Mouse (Mus musculus) lung, adult 2 months (tissue): ENCODE data around the gene Arid5b.

ENCODE experiments used
- CTCF ChIP-seq: fragments of 200-500 bp; IDR thresholded peaks from 2 replicates; pipeline ENCODE4 v1.5.1; 2011; ENCODE audit warnings: mild to moderate bottlenecking, low read length, control low read depth; ENCODE audit not compliant: insufficient read depth
- POLR2A ChIP-seq: fragments of 200-500 bp; IDR thresholded peaks from 2 replicates; pipeline ENCODE4 v1.6.1; 2011; ENCODE audit warnings: low read depth, mild to moderate bottlenecking, control low read depth, low read length, borderline replicate concordance; ENCODE audit errors: extremely low read depth

GRCm38 (mm10) chr10:68276976-68277441 lies 1.5 kb downstream of the Arid5b start:
- TF ChIP-seq POLR2A (no peak; the same call in 1 of the 2 replicates), CTCF (no peak)
